Mouse (Mus musculus) forebrain, embryonic 13.5 days (tissue): ENCODE results near the gene Cldn18. TPM values are rescaled to one million over a fixed set of nuclear protein-coding genes. Genes with fewer than 3 reads are reported as not detected.
A peak's percentile ranks its signal among the peaks of the same experiment; 100 is the strongest.

Experiments used
- ATAC-seq: fragments of 200-750 bp; cut with Nextera tagmentation; 2 replicates; pipeline ENCODE4 v1.8.0; 2017
- H3K27ac ChIP-seq: fragments of 300-500 bp; sonication (generic); 2 replicates; pipeline ENCODE4 v1.5.1; 2015; ENCODE audit warnings: inconsistent platforms, mild to moderate bottlenecking, moderate library complexity
- H3K27me3 ChIP-seq: fragments of 300-500 bp; sonication (generic); 2 replicates; pipeline ENCODE4 v1.6.1; 2015; ENCODE audit warnings: mild to moderate bottlenecking, inconsistent platforms
- H3K36me3 ChIP-seq: fragments of 300-500 bp; sonication (generic); 2 replicates; pipeline ENCODE4 v1.6.1; 2015; ENCODE audit warnings: mild to moderate bottlenecking, inconsistent platforms; ENCODE audit not compliant: poor library complexity, severe bottlenecking
- H3K4me1 ChIP-seq: fragments of 300-500 bp; sonication (generic); 2 replicates; pipeline ENCODE4 v1.6.1; 2015; ENCODE audit warnings: inconsistent platforms
- H3K4me2 ChIP-seq: fragments of 300-500 bp; sonication (generic); 2 replicates; pipeline ENCODE4 v1.6.1; 2015; ENCODE audit warnings: inconsistent platforms, mild to moderate bottlenecking, moderate library complexity
- H3K4me3 ChIP-seq: fragments of 300-500 bp; sonication (generic); 2 replicates; pipeline ENCODE4 v1.5.1; 2015; ENCODE audit warnings: mild to moderate bottlenecking, inconsistent platforms
- H3K9ac ChIP-seq: fragments of 300-500 bp; sonication (generic); 2 replicates; pipeline ENCODE4 v1.6.1; 2015; ENCODE audit warnings: mild to moderate bottlenecking, inconsistent platforms
- H3K9me3 ChIP-seq: fragments of 300-500 bp; sonication (generic); replicated peaks from 2 replicates; pipeline ENCODE4 v1.6.1; 2016; ENCODE audit warnings: inconsistent platforms
- WGBS: fragments of 180-500 bp; shearing (Covaris S2); methylation state at CpG from one replicate; pipeline ENCODE4 v1.1.7; 2015; 5-methylcytosine and 5-hydroxymethylcytosine counted together
- polyA plus RNA-seq: library from polyadenylated mRNA; unstranded; fragments of >200 nt; fragmentation: Nextera tagmentation; extraction: Ambion mirVana; gene quantifications from 2 replicates; pipeline ENCODE4 v1.2.1, GENCODE M21; 2015

Gene Cldn18
- not detected in 2 replicates for polyA plus RNA-seq

DNA sequence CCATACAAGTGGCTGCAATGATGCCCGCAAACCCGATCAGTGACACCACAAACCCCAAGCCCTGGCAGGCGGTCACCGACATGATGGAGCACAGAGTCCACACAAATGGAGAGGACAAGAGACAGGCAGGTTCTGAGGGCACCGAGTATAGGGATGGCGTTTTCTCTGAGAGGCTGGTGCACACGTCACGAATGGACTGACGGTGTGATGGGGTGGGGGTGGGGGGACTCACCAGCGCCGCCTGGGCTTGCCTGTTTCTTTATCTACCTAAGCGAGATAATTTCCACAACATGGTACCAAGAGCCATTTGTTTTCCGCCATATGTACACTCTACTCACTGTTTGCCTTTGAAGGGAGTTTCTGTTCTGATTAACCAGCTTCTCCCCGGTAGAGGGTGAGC lies at the start of gene Cldn18:
Cldn18 (minus strand) TSS at position 134 of the 400 bp plus-strand sequence.
- Histone ChIP-seq H3K9me3 (no peaks in the 10 kb centered on the region), H3K4me1 (no peaks in the 10 kb centered on the region), H3K4me2 (no peak within 1 kb of the TSS), H3K36me3 (no peaks in the 10 kb centered on the region), H3K4me3 (no peak within 1 kb of the TSS), H3K27ac (no peak within 1 kb of the TSS), H3K9ac (no peak within 1 kb of the TSS), H3K27me3 (no peaks in the 10 kb centered on the region)
- WGBS: 92% methylated on average over 14 of the region's 14 CpGs
- ATAC-seq: no peak

DNA sequence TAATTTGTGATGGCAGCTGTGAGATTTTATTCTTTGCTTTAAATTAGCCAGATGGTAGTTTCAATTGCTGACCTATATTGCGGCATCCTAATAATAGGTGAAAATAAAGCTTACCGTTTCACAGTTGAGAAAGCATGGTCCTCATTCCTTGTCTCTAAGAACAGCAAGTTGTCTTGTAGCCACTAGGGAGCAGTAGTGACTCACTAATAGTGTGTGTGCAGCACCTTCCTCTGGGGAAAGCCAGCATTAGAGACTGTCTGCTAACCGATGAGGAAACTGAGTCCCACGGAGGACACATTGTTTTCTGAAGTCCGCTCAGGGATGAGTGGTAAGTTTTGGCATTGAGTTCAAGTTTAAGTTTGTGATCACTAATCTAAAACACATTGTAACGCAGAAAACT lies 46.5 kb upstream of the Cldn18 start:
- no peak overlapping the region for H3K4me2 ChIP-seq
- H3K27ac ChIP-seq: no peak overlapping the region
- ATAC-seq: no peak
- H3K27me3 ChIP-seq: no peaks in the 10 kb centered on the region
- no peaks in the 10 kb centered on the region for H3K4me1 ChIP-seq
- 53% methylated on average over 6 of the region's 6 CpGs for WGBS
- H3K9me3 ChIP-seq: no peaks in the 10 kb centered on the region
- no peak overlapping the region for H3K9ac ChIP-seq
- H3K36me3 ChIP-seq: no peaks in the 10 kb centered on the region
- H3K4me3 ChIP-seq: no peak overlapping the region

DNA sequence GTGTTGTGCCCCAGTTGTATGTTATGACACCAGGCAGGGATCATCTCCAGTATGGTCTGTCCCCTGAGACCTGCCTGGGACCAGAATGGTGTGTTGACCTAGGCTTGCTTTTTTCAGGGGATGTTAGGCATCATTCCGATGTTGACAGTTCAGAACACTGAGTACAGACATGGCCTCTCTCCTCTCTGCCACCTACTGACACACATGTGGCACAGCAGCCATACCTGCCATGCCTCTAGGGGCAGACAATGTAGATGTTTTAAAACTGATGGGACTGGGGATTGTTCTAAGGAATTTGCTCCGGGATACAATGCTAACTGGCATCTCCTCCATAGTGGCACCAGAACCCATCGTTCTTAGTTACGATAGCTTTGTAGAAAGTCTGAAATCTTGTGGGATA lies 33.2 kb upstream of the Cldn18 start:
- Histone ChIP-seq H3K27me3 (0 out of 2 replicates have a peak, but pooled peaks cover 2% of the 10 kb centered on the region), H3K9me3 (no peaks in the 10 kb centered on the region), H3K4me2 (no peak overlapping the region), H3K36me3 (no peaks in the 10 kb centered on the region), H3K4me1 (no peaks in the 10 kb centered on the region), H3K4me3 (no peak overlapping the region), H3K27ac (no peak overlapping the region), H3K9ac (no peak overlapping the region)
- no peak for ATAC-seq
- WGBS: 83% methylated on average over 4 of the region's 4 CpGs

DNA sequence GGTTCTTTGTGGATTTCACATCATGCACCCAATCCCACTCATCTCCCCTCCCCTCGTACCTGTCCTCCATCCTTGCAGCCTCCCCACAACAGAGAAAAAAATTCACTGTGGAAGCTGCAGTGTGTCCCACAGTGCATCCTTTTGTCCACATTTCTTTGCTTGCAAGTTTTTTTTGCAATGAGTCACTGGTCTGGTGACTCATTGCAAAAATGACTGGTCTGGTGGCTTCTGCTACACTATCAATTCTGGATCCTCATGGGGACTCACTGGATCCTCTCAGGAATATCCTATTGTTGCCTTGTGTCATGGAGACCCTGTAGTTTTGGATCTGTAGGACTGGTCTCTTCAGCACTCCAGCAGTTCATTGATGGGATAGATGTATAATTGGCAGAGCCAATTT lies 31.2 kb upstream of the Cldn18 start:
- peaks cover 11% of the 10 kb centered on the region for H3K4me1 ChIP-seq
- H3K27me3 ChIP-seq: 0 out of 2 replicates have a peak, but pooled peaks cover 2% of the 10 kb centered on the region
- H3K9me3 ChIP-seq: no peaks in the 10 kb centered on the region
- H3K27ac ChIP-seq: no peak overlapping the region
- H3K4me3 ChIP-seq: no peak overlapping the region
- 82% methylated on average over 1 of the region's 1 CpGs for WGBS
- H3K36me3 ChIP-seq: no peaks in the 10 kb centered on the region
- no peak for ATAC-seq
- H3K9ac ChIP-seq: no peak overlapping the region
- H3K4me2 ChIP-seq: no peak overlapping the region

DNA sequence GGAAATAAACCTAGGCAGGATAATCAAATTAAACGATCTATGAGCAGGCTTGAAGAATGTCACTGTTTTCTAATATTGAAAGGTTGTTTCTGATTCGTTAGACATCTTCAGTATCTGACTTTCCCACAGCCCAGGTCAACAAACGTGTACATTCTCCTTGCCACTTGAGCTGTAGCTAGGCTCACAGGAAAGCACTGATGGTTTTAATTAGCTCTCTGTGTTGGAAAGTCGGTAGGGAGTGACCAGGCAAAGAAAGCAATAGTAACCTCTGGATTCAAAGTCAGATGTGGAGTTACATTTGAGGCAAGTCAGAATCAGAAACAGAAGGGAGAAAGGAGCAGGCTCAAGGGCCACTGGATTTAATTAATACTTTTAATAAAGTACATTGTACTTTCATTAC lies 30.7 kb upstream of the Cldn18 start:
- Histone ChIP-seq H3K9me3 (no peaks in the 10 kb centered on the region), H3K9ac (no peak overlapping the region), H3K4me1 (peaks cover 11% of the 10 kb centered on the region), H3K4me3 (no peak overlapping the region), H3K4me2 (no peak overlapping the region), H3K27ac (no peak overlapping the region), H3K27me3 (0 out of 2 replicates have a peak, but pooled peaks cover 2% of the 10 kb centered on the region), H3K36me3 (no peaks in the 10 kb centered on the region)
- 40% methylated on average over 4 of the region's 4 CpGs for WGBS
- no peak for ATAC-seq

DNA sequence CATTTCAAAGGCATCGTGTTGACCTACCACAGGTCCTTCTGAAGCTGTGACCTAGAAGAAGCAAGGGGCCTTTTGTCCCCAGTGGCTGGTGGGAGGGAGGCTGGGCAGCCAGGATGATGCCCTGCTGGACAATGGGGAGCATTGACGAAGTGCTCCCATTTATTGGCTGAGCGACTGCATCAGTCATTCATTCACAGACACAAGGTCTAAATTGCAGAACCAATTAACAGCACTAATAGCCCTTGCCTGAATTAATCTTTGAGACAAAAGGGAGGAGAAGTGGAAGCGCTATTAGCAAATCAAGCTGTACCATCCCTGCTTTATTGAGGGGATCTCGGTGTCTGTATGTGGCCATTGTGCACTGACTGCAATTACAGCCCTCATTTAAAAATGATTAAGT lies 27.5 kb upstream of the Cldn18 start:
- 0 out of 2 replicates have a peak, but pooled peaks cover 2% of the 10 kb centered on the region for H3K27me3 ChIP-seq
- 10% methylated on average over 5 of the region's 5 CpGs for WGBS
- peak overlapping the region; percentile 14; the same call in 1 of the 2 replicates for H3K4me2 ChIP-seq
- no peak overlapping the region for H3K27ac ChIP-seq
- H3K9ac ChIP-seq: no peak overlapping the region
- H3K4me3 ChIP-seq: no peak overlapping the region
- peak; percentile 53; the same call in 1 of the 2 replicates for ATAC-seq
- no peaks in the 10 kb centered on the region for H3K9me3 ChIP-seq
- H3K36me3 ChIP-seq: no peaks in the 10 kb centered on the region
- peaks cover 11% of the 10 kb centered on the region for H3K4me1 ChIP-seq

DNA sequence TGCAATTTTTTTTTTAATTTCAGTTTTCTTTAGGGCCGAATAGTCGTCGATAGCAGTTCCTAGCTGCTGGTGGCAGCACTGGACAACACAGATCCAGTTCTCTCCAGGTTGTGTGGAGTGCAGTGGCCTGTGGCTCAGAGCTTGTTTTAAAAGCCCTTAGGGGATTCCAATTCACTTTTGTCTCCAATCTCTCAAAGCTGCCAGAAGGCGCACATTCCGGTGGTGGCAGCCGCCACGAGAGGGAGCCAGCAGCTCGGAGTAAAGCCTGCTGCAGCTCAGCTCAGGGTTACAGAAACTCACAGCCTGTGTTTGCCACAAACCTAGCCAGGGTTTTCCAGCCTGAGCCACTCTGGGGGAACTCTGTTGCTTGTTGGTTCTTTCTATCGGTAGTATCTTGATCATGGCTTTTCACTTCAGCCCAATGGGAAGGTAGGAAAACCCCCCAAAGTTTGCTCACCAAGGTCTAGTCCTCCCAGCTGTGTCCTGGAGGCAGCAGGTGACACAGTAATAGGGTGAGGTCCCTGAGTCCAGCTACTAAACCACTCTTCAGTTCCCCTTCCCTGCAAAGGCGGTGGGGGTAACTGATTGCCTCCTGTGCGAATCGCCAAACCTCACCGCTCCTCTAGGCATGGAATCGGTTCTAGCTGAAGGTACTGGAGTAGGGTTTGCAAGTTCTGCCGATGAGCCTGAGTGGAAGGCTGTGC lies 13.0 kb upstream of the Cldn18 start:
- WGBS: 31% methylated on average over 15 of the region's 15 CpGs
- H3K4me2 ChIP-seq: no peak overlapping the region
- peaks cover 7% of the 10 kb centered on the region; the same call in 1 of the 2 replicates for H3K4me1 ChIP-seq
- no peak overlapping the region for H3K4me3 ChIP-seq
- ATAC-seq: peak; percentile 84
- H3K9ac ChIP-seq: no peak overlapping the region
- no peaks in the 10 kb centered on the region for H3K36me3 ChIP-seq
- H3K27ac ChIP-seq: no peak overlapping the region
- no peaks in the 10 kb centered on the region for H3K27me3 ChIP-seq
- H3K9me3 ChIP-seq: peaks cover 1% of the 10 kb centered on the region

DNA sequence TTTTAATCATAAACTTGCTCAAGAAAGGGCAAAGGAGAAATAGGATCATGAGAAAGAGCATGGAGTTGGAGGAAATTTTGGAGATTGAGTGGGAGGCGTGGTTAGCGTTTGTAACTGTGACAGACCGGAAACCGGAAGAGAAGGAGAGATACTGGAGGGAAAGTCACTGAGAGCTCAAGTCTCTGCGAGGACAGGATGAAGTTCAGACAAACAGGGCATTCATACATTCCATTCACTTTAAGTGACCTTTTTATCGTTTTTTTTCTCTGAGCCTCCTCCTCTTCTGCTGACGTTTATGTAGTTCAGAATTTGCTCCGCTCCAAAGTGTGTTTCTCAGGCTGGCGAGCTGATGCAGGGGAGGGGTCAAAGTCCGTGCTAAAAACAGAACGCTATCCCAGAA lies 10.8 kb upstream of the Cldn18 start:
- Histone ChIP-seq H3K4me2 (no peak overlapping the region), H3K27me3 (no peaks in the 10 kb centered on the region), H3K4me1 (peaks cover 7% of the 10 kb centered on the region; the same call in 1 of the 2 replicates), H3K36me3 (no peaks in the 10 kb centered on the region), H3K9me3 (no peaks in the 10 kb centered on the region), H3K4me3 (no peak overlapping the region), H3K9ac (no peak overlapping the region), H3K27ac (no peak overlapping the region)
- no peak for ATAC-seq
- 78% methylated on average over 11 of the region's 11 CpGs for WGBS

DNA sequence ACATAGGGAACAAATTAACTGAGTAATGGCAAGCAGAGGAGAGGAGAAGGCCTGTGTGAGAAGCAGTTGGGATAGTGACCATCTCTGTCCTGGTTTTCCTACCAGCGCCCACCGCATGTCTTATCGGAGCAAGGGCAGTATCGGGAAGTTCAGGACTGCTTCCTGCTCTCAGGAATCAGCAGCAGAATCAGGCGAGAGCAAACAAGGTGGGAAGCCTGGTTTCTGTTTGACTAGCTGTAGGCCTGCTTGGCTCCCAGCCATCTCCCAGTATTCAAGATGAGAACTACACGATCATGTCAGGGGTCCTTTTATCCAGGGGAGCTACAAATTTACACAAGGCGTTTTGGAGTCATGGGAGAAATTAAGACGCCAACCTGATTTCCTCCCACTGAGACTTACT lies 8.2 kb upstream of the Cldn18 start:
- ATAC-seq: no peak
- peaks cover 5% of the 10 kb centered on the region; the same call in 1 of the 2 replicates for H3K4me1 ChIP-seq
- no peak overlapping the region for H3K4me3 ChIP-seq
- H3K9me3 ChIP-seq: no peaks in the 10 kb centered on the region
- H3K9ac ChIP-seq: no peak overlapping the region
- no peaks in the 10 kb centered on the region for H3K36me3 ChIP-seq
- WGBS: 89% methylated on average over 8 of the region's 8 CpGs
- H3K4me2 ChIP-seq: no peak overlapping the region
- H3K27ac ChIP-seq: no peak overlapping the region
- H3K27me3 ChIP-seq: no peaks in the 10 kb centered on the region

DNA sequence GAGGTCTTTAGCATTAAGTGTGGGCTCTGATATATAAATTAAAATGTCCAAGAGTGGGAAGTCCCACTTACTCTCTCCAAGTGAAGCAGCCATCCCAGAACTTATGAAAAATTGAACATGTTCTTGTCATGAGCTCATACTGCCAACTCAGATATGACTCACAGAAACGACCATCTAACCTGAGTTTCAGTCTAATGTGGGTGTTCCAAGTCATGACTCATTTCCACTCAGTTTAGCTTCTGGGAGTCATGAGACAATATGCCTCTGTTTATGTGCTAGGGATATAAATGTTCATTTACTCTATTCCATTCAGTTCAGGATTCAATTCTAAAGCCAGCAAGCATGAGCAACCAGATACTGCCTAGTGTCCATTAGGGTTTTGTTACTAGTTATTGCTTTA lies 2.9 kb upstream of the Cldn18 start:
- Histone ChIP-seq H3K4me2 (no peak overlapping the region), H3K27ac (no peak overlapping the region), H3K4me1 (no peaks in the 10 kb centered on the region), H3K9ac (no peak overlapping the region), H3K36me3 (no peaks in the 10 kb centered on the region), H3K9me3 (no peaks in the 10 kb centered on the region), H3K4me3 (no peak overlapping the region), H3K27me3 (no peaks in the 10 kb centered on the region)
- 55% methylated on average over 1 of the region's 1 CpGs for WGBS
- no peak for ATAC-seq

DNA sequence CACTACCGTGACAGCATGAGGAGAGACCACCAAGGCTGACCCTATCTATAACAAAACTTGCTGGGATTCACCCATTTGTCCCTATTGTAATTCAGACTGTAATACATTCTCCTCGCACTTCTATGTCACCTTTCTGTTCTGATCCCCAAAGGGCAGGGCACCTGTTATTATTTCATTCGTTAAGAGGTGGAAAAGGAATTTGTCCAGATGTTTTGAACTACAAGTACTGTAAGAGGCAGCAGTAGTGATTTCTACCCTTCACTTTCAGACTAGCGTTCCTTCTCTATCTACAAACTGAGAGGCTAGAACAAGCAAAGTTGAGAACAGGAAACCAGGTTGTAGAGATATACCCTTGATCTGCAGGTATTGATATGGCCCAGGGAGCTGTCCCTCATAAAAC lies 6.8 kb downstream of the Cldn18 start:
- Histone ChIP-seq H3K9me3 (no peaks in the 10 kb centered on the region), H3K4me3 (no peak overlapping the region), H3K9ac (no peak overlapping the region), H3K4me1 (no peaks in the 10 kb centered on the region), H3K4me2 (no peak overlapping the region), H3K27ac (no peak overlapping the region), H3K27me3 (no peaks in the 10 kb centered on the region), H3K36me3 (no peaks in the 10 kb centered on the region)
- ATAC-seq: no peak
- WGBS: 87% methylated on average over 4 of the region's 4 CpGs

DNA sequence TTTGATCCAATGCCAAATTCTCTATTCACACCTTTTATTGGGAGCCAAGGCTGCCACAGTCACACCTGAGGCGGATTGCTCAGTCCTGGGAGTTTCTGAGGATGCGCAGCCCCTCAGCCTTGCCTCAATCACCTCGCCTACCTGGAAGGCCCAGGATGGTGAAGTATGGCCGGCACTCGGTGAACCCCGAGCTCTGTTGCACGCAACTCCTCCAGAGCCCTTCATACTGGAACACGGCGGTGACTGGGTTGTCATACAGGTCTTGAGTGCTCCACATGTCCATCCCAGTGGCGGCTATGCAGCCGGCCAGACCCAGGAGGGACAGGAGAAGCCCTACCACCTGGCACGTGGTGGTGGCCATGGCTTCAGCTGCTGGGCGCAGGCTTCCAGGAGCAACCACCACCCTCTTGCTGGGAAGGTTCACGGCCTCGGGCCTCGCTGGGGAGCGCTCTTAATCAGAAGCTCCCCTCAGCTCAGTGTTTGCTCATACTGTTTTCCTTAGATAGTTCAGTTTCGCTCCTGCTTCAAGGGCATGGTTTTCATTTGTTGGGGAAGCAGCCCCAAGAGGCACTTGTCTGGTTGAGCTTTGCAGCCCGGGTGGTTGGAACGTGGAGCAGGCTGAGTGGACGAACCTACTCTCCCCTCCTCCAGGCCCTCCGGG lies 7.3 kb downstream of the Cldn18 start:
- Histone ChIP-seq H3K9ac (no peak overlapping the region), H3K27ac (no peak overlapping the region), H3K4me2 (no peak overlapping the region), H3K4me1 (no peaks in the 10 kb centered on the region), H3K36me3 (no peaks in the 10 kb centered on the region), H3K27me3 (no peaks in the 10 kb centered on the region), H3K4me3 (no peak overlapping the region), H3K9me3 (no peaks in the 10 kb centered on the region)
- no peak for ATAC-seq
- WGBS: 93% methylated on average over 22 of the region's 22 CpGs
